Mouse (Mus musculus) common myeloid progenitor, adult 5-6 weeks (primary cell): Measurements from ENCODE around the gene Gng4. TPM values are rescaled to one million over a fixed set of nuclear protein-coding genes. Genes with fewer than 3 reads are reported as not detected.
A peak's percentile ranks its signal among the peaks of the same experiment; 100 is the strongest.
"Not testable (repeated sequence)": the region's sequence is repeated elsewhere in the genome, so short reads cannot be mapped to it uniquely, and the experiment has no call there.

Experiments
- ATAC-seq: replicated peaks from 2 replicates; pipeline ENCODE4 v1.8.0; 2016; ENCODE audit warnings: low read depth, mild to moderate bottlenecking, moderate TSS enrichment, inconsistent platforms; ENCODE audit not compliant: poor library complexity, severe bottlenecking
- total RNA-seq: library from RNA; stranded (forward); fragments of 200-1000, 187-1606 nt; gene quantifications from 2 replicates; pipeline ENCODE4 v1.2.3, GENCODE M21; 2017

Gng4 gene
- total RNA-seq, result not detected in 2 replicates

GRCm38 (mm10) chr13:13783894-13784419 is at the start of gene Gng4:
Gene Gng4 (plus strand): TSS chr13:13784059.
- ATAC-seq, result peak; percentile 39

DNA sequence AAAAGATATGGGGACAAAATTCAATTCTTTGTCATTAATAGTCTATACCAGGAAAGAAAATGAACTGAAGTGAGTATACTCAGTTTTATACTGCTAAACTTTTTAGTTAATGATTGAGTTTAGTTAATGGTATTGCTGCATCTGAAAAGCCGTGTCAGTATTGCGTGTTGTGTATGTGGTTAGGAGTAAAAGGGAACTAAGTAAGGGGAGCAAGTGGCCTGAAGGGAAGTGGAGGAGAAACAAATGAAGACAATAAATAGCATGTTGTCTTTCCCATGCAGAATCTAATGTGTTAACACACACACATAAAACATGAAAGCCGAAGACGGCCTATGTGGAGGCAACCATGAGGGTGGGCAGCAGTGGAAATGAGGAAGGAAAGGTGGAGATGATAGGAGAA is 44.6 kb upstream of the Gng4 start:
- ATAC-seq, result no peak

- no peak for ATAC-seq
Measured at GRCm38 (mm10) chr13:13745911-13746310, 37.9 kb upstream of the Gng4 start.

DNA sequence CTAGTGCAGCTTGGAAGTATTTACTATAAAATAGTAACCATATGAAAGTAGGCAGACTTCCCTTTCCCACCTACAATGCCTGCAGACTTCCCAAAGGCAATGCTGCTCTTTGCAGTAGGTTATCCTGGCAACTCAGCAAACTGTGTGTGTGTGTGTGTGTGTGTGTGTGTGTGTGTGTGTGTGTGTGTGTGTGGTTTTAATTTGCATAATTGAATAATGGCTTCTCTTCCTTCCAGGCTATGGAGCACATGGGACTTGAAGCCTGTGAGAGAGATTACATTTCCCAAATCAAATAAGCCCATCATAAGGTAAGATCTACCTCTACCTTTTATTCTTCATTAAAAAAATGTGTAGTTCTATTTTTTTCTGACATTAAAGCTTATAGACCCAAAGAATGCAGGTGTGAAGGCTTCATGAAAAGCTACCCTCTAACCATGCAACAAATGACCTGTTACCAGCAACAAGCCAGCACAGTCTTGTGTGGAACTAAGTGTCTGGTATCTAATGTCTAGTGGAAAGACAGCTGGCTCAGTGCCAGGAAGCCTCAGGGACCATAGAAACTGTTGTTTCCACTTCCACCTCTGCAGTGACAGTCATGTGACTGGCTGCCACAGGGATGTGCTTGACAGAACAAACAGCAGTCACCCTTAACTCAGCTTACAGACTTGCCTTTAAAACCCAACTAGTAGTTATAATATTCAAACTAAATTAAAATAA is 7.9 kb upstream of the Gng4 start:
- peak; percentile 54 for ATAC-seq

DNA sequence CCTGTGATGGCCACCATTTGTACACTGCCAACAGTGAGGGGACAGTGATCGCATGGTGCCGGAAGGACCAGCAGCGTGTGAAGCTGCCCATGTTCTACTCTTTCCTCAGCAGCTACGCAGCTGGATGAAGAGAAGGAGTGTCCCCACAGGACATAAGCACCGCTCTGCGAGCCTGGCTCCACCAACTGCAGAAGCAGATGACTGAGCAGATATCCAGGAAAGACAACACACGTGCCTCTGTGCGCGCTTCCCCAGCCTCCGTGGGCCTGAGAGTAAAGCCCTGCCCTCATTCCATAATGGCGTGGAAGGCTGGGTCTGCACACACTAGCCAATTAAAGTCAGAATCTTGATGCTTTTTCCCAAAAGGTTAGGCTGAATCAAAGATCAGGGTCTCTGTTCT is 6.8 kb upstream of the Gng4 start:
- ATAC-seq, result no peak

- no peak for ATAC-seq
Measured at GRCm38 (mm10) chr13:13777696-13778095, 6.2 kb upstream of the Gng4 start.

DNA sequence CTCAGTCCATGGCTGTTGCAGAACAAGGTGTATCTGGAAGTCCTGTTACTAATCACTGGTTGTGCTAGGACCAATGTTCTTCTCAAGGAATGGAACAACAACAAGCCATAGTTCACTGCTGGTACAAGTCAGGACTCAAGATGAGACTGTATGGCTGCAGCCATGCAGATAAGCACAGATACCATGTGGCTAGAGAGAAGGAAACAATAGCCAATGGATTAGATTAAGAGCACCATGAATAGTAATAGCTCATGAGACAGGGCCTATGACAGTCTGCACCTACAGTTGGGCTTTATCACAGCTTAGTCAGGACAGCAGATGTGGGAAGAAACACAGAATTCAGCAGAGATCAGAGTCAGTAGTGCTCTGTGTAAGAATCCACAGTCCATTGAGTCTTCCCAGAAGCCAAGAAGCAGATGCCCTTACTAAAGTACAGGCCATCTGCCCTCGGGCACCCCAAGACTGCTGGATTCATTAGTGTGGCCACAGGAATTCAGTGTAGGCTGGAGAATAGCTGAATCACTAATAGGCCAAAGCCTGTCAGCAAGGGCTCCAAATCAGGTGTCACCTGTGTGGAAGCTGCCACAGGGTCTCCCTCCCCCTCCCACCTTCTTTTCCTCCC is 4.9 kb upstream of the Gng4 start:
- ATAC-seq, result no peak

GRCm38 (mm10) chr13:13780271-13780670 is 3.6 kb upstream of the Gng4 start:
- ATAC-seq, result no peak

DNA sequence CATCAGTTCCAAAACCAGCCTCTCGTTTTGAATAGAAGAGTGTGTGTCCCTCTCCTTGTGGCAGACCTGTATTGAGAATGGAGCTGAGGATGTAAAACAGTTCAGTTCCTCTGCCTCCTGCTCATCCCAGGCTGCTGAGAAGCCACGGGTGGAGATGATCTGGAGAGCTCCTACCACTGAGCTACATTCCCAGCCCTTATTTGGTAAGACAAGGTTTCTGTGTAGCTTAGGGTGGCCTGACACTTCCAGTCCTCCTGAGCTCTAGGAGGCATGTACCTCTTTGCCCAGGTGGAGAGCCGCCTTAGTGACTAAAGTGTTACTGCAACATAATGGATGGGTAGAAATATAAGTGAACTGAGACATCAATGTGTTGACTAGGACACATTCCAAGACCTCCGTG is 2.8 kb upstream of the Gng4 start:
- ATAC-seq, result no peak

GRCm38 (mm10) chr13:13783296-13783695 is 563 bp upstream of the Gng4 start:
- ATAC-seq, result no peak

- 0 out of 2 replicates have a peak, but pooled peaks have one; percentile 3 for ATAC-seq
Measured at GRCm38 (mm10) chr13:13784420-13784936, 619 bp downstream of the Gng4 start.

GRCm38 (mm10) chr13:13784981-13785783 is 1.3 kb downstream of the Gng4 start:
- ATAC-seq, result peak; percentile 76

- ATAC-seq, result no peak
Measured at GRCm38 (mm10) chr13:13786971-13787370, 3.1 kb downstream of the Gng4 start.

DNA sequence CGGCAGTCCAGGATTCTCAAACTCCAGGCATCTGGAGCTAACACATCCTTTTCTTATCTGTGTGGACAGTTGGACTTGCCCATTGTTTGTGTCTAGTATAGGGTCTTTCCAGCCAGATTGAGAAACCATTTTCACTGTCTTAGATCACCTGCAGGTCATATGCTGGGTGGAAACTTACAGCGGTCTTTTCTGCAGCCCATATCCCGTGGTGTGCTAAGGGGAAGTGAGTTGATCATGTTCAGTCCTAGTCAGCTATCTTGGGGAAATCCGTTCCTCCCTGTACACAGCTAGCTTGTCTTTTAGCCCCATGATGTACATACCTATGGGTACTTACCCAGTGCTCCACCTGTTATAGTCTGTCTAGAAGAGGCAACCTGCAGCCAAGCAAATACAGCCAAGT is 4.2 kb downstream of the Gng4 start:
- no peak for ATAC-seq

DNA sequence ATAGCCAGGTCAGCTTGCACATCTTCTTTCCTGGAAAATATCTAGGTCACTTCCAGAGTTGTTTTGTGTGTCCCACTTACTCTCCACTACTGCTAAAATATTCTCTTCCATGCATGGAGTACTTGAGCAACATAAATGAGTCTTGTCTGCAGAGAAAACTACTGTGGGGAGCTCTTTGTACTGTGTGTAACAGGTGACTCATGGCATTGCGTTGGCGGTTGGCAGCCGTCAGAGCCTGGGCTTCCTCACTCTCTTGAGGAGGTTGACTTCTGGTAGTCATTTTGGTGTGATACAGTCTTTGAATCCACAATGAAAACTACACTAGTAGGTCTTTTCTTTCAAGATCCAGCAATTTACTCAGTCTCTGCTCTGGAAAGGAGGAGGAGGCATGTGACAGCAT is 8.1 kb downstream of the Gng4 start:
- no peak for ATAC-seq

- ATAC-seq, result peak; percentile 71
Measured at GRCm38 (mm10) chr13:13795166-13795832, 11.4 kb downstream of the Gng4 start.

GRCm38 (mm10) chr13:13796082-13796481 is 12.2 kb downstream of the Gng4 start:
- no peak for ATAC-seq

DNA sequence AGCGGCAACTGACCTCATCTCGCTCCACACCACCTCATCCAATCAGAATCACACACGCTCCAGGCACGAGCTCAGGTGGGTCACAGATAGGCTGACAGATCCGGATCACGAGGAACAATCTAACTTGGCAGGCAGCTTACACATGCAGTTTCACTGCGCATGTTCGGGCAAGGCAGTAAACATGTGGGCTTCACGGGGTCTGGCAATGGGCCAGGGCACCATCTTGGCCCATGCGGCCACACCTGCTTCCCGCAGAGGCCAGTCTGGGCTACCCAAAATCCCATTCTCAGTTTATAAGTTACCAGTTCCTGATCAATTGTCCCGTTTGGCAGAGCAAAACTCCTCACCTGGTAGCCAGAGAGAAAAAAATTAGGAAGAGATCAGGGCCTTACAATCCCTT is 14.0 kb downstream of the Gng4 start:
- not testable (repeated sequence) for ATAC-seq

GRCm38 (mm10) chr13:13798775-13799174 is 14.9 kb downstream of the Gng4 start:
- no peak for ATAC-seq
